Mouse (Mus musculus) bone marrow macrophage, adult 2 months (primary cell): Measurements from ENCODE around the gene Wars. TPM values are rescaled to one million over a fixed set of nuclear protein-coding genes. Genes with fewer than 3 reads are reported as not detected.

Source experiments
- H3K27ac ChIP-seq: 2 replicates; pipeline ENCODE4 v1.5.1; 2012; ENCODE audit warnings: low read depth, low read length; ENCODE audit not compliant: insufficient read depth
- H3K4me1 ChIP-seq: 2 replicates; pipeline ENCODE4 v1.6.1; 2012; ENCODE audit warnings: low read length; ENCODE audit not compliant: control insufficient read depth, insufficient read depth
- H3K4me3 ChIP-seq: 2 replicates; pipeline ENCODE4 v1.5.1; 2012; ENCODE audit warnings: mild to moderate bottlenecking, low read length, moderate library complexity; ENCODE audit not compliant: insufficient read depth
- CTCF ChIP-seq: IDR thresholded peaks from 2 replicates; pipeline ENCODE4 v1.5.1; 2012; ENCODE audit warnings: low read depth, mild to moderate bottlenecking, low read length, moderate library complexity
- POLR2A ChIP-seq: IDR thresholded peaks from 2 replicates; pipeline ENCODE4 v1.6.1; 2012; ENCODE audit warnings: mild to moderate bottlenecking, low read depth, low read length, borderline replicate concordance
- polyA plus RNA-seq: library from polyadenylated mRNA; stranded (reverse); fragments of >200 nt; gene quantifications from 2 replicates; pipeline ENCODE4 v1.2.4, GENCODE M21; 2012; ENCODE audit not compliant: missing spikeins, insufficient read depth, insufficient read length

Gene Wars
- polyA plus RNA-seq, 1 experiment: 24.8 TPM

DNA sequence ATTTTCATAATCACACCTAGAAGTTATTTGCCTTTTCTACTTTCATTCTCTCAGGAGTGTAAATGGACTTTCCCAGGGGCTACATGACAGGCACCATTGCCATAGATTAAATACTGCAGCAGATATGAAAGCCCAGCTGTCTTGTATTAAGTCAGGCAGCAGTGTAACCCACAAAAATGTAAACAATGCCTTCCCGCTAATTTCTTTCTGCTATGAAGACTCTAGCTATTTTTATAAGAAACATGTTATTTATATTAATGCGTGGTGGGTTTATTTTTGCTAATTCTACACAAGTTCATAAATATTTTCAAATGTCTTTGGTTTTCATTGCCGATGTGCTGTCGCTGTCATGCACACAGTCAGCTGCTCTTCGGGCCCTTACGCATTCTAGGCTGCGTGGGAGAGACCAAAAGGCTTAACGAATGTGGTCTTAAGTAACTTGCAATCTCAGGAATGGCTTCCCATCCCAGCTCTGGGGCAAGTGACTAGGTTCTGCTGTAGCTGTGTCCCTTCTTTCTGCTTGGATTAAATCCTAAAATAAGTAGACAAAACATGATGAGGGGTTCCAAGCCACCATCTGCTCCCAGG, 16.0 kb upstream of the Wars start:
- no peak overlapping the region for H3K4me3 ChIP-seq

DNA sequence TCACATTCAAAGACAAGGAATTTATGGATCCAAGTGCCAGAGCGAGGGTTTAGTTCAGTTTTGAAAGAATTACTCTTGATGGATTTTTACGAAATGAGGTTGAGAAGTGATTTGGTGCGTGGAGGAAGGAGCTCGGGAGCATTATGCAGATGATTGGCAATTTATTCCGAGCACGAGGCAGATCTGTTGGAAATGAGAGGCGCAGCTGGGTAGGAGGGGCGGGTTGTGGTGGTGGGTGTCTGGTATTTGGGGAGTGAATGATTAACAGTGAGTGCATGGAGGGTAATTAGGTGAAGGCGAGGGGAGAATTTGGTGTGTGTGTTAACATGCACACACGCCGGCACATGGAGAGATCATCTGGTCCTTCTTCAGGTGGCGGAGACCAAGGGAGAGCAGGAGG, 12.4 kb upstream of the Wars start:
- Histone ChIP-seq H3K4me3 (no peak overlapping the region), H3K4me1 (peaks cover 6% of the 10 kb centered on the region), H3K27ac (no peak overlapping the region)
- TF ChIP-seq CTCF (no peak), POLR2A (no peak)

More for the DNA sequence above, 16.0 kb upstream of the Wars start:
- Histone ChIP-seq H3K4me1 (peaks cover 42% of the 10 kb centered on the region), H3K27ac (no peak overlapping the region)
- TF ChIP-seq POLR2A: no peak
- no peak for TF ChIP-seq CTCF

DNA sequence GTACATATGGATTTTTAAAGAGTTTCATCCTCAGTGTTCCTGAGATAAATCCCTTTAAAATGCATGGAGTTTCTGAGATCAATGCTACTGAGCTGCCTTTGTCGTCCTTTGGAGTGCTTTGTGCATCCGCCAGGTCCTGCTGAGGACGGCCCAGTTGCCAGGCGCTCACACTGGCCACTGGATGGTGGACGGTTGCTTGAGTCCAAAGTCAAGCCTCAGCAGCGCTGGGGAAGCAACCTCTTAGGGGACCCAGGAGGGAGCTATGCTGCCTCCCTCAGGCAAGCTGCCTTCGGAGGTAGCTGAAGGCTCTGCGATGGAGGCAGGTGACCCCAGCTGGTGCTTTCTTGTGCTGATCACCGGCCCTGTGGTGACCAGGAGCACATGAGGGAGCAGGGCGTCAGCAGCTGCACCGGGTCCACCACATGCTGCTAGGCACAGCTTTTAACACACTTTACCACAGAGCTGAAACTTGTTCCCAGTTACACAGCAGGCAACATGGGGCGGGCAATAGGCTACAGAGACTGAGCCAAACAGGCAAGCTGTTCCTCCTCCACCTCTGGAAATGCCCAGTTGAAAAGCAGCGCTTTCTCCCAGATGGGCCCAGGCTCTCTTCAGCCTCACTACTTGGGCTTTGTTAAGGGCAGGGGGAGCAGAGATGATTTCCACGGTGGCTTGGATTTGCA, 11.8 kb upstream of the Wars start:
- peaks cover 6% of the 10 kb centered on the region; the same call in 1 of the 2 replicates for H3K4me1 ChIP-seq
- no peak for TF ChIP-seq POLR2A
- no peak for TF ChIP-seq CTCF
- no peak overlapping the region for H3K27ac ChIP-seq
- H3K4me3 ChIP-seq: no peak overlapping the region

DNA sequence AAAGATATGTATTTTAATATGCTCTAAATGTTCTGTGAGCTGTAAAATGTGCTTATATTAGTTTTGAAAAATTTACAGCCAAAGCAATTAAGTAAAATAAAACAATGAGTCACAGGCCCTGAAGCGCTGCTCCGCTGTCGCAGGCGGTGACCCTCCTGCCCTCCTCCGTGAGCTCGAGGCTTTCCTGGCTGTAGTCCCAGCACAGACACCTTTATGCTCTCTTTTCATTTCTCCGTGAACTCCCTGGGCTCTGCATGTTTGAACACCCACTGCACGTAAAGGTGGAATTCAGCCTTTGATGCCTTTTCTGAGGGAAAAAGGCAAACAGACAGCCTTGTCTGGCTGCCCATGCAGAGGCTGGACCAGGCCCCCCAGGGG, 10.3 kb upstream of the Wars start:
- TF ChIP-seq POLR2A: no peak
- TF ChIP-seq CTCF: no peak
- peaks cover 6% of the 10 kb centered on the region; the same call in 1 of the 2 replicates for H3K4me1 ChIP-seq
- H3K4me3 ChIP-seq: no peak overlapping the region
- H3K27ac ChIP-seq: no peak overlapping the region

DNA sequence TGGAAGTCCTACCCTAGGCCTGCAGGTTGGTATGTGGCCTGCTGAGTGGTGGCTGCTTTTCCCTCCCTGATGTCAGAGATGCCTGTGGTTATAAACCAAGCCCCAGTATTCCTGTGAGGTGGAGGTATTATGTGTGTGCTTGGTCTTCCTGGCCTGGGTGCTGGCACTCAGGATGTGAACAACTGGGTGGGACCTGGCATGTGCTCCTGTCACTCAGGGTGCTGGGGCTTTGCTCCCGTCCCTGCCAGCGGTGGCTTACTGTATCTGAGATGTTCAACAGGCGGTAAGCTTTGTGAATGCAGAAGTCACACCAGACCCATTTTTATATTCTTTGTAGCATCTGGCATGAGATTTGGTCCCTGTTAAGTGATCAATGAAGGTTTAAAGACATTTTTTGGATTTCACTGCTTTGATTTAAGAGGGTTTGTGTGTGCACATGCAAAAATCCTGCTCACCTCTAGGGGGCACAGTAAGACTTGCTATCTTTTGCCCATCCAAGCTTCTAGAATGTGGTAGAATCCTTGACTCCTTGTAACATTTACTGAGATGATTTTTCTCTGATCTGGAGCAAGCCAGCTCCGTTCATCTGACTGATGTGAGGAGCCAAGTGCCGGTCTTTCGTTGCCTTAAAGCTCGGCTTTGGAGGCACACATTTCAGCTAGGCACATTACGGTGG, 9.8 kb upstream of the Wars start:
- Histone ChIP-seq H3K4me3 (no peak overlapping the region), H3K4me1 (peaks cover 6% of the 10 kb centered on the region; the same call in 1 of the 2 replicates), H3K27ac (no peak overlapping the region)
- TF ChIP-seq POLR2A (no peak), CTCF (no peak)

DNA sequence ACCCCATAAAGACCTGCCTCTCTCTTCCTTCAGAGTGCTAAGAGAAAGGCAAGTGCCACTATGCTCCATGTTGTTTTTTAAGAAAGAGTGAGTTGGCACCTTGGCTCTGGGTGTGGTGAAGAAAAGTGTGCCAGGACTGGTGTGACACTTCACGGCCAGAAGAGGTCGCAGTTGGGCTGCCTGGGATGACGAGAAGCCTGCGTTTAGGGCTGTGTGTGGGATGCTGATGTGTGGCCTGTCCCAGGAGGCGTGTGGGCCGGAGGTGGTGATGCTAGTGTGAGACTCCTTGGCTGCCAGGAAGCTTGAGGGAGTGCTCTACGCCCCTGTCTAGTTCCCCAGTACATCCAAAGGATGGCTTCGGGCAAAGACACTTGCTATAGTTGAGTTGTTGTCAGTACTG, 9.0 kb upstream of the Wars start:
- no peak overlapping the region for H3K4me3 ChIP-seq
- TF ChIP-seq CTCF (peak; percentile 58), POLR2A (no peak)
- no peak overlapping the region for H3K27ac ChIP-seq
- peaks cover 6% of the 10 kb centered on the region; the same call in 1 of the 2 replicates for H3K4me1 ChIP-seq

DNA sequence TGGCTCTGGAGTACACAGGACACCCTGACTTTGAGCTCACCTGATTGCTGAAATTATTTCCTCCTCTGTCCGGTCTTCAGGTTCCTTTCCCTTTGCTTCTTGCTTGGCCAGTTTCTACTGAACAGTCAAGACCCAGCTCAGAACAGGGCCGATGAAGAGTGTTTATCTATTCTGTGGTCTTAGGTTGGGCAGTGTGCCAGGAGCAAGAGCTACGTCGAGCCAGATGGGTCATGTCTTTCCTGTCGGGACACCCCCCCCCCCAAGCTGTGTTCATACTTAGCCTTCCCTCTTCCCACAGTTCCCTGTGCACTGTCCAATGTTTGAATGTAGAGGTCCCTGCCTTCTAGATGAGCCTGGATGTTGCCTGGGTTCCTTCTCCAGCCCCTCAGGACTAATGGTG, 7.4 kb upstream of the Wars start:
- TF ChIP-seq CTCF (no peak), POLR2A (no peak)
- Histone ChIP-seq H3K4me1 (no peaks in the 10 kb centered on the region), H3K4me3 (no peak overlapping the region), H3K27ac (no peak overlapping the region)

DNA sequence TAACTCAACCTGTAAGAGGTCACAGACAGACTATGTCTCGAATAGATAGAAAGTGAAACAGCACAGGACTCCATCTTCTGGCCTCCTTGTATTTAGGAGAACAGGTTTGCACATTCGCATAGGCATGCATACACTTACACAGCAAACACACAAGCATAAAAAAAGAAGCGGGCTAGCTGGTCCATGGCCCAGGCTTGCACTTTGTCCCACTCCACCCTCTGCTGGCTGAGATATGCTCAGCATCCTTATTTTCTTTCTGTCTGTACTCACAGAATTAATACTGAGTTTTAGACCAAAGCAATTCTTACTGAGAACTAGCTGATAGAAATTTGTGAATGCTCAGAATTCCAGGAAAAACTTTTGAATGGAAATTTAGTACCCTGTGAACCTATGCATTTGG, 2.0 kb upstream of the Wars start:
- no peak for TF ChIP-seq CTCF
- no peak for TF ChIP-seq POLR2A
- Histone ChIP-seq H3K27ac (no peak overlapping the region), H3K4me1 (peaks cover 12% of the 10 kb centered on the region; the same call in 1 of the 2 replicates)

DNA sequence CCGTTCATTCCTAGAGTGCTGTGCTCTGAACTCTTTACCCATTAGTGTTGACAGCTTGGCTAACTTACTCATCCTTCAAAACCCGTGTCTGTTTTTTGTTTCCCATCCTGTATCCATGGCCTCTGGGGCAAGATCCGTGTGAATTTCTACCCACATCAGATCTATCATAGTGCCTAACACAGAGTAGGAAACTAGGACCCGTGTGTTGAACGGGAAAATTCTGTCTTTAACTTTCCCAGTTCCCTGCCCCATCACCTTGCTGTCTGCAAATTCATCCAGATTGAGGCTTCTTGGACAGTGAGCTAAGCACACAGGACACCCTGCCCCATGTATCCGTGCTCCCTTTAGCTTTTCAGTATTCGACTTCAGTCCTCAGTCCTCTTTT, 450 bp upstream of the Wars start:
- Histone ChIP-seq H3K4me1 (peaks cover 12% of the 10 kb centered on the region; the same call in 1 of the 2 replicates), H3K27ac (no peak overlapping the region), H3K4me3 (peak overlapping the region; percentile 65)
- TF ChIP-seq POLR2A (no peak), CTCF (no peak)

More for the DNA sequence above, 2.0 kb upstream of the Wars start:
- no peak overlapping the region for H3K4me3 ChIP-seq

DNA sequence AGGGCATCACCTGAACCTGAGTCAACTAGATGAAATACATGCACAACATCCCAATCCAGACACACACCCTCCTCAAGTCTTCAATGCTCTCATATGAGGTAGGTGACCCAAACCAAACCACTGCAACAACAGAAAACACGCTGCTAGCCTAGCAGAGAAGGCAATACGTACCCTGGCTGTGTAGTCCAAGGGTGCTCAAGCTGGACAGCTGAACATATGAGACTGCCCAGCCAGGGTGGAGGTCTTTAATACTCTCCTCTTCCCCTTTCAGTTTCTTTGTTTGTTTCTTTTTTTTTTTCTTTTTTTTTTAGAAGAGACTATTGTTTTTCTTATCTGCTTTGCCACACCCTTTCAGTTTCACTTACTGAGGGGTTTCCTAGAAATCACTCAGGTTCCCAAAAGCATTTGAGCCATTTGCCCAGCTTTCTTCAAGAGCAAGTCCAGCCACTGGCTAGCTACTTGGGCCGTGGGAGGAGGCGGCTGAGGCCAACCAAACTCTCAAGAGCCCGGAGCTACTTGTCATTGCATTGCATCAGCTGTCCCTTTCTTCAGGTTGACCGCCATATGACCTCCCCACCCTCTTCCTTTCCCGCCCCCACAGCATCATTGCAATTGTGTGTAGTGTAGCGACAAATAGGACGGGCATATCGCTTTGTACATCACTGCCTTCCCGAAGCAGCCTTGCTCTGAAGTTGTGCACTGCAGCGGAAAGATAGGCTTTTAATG, 822 bp downstream of the Wars start, which contains the start of gene Wdr25:
Gene Wdr25, plus strand, starts transcription at position 643 of the 726 bp plus-strand sequence.
- Histone ChIP-seq H3K4me3 (peak within 1 kb of the TSS; percentile 79), H3K4me1 (peaks cover 12% of the 10 kb centered on the region; the same call in 1 of the 2 replicates), H3K27ac (no peak within 1 kb of the TSS)
- TF ChIP-seq POLR2A (no peak), CTCF (no peak)
